Mouse (Mus musculus) liver, adult (tissue): ENCODE results near the gene Tmem92.

Source experiments
- GATA4 ChIP-seq: IDR thresholded peaks from 2 replicates; pipeline ENCODE4 v1.6.1; 2014; ENCODE audit warnings: mild to moderate bottlenecking, low read length; ENCODE audit not compliant: insufficient replicate concordance

The Tmem92 gene

DNA sequence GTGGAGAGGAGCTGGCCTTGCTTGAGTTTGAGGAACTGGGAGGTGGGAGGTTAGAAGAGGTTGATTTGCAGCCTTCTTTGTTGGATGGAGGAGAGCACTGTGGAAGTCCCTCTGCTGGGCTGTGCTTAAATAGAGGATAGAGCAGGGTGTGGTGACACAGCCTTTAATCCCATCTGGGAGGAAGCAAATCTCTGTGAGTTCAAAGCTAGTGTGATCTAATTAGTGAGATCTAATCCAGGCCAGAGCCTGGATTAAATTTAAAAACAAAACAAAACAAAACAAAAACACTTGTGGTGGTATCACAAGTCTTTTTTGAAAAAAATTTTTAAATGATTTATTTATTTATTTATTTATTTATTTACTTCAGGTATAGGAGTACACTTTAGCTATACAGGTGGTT is at the start of gene Tmem92:
Gene Tmem92, minus strand, starts transcription at position 101 of the 400 bp plus-strand sequence.
- no peak for TF ChIP-seq GATA4

DNA sequence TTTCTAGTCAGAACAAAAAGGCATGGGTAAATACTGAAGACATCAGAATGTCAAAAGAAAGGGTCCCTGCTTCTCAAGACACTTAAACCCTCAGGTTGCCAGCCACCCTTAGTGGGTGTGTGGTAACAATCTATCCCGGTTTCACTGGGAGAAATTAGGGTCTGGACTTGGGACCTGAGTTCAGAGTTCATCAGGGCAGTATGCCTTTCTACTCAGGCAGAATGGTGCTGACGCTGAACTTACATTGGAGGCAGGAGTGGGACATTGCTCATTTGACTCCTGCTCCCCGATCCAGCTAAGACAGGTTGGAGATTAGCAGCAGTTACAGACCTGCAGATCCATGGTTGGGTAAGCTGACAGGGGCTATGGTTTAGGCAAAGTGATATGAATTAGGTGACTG is 46.5 kb upstream of the Tmem92 start:
- no peak for TF ChIP-seq GATA4

DNA sequence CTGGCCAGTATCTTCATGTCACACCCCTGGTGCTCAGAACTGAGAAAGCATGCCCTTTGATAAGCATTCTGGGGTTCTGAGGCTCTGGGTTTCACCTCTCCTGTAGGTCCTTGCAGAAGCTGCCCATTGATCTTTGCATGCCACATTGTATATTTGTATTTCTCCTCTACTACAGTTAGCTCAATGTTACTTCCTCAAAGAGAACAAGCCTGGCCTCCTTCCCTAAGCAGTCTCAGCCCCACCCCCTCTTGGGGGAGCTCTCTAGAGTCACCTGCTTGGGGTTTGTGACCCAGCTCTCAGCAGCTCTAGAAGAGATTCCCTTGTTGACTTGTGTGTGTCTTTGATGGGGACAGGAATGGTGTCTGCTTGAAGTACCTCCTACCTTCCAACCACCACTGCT is 9.2 kb upstream of the Tmem92 start:
- TF ChIP-seq GATA4, result no peak

DNA sequence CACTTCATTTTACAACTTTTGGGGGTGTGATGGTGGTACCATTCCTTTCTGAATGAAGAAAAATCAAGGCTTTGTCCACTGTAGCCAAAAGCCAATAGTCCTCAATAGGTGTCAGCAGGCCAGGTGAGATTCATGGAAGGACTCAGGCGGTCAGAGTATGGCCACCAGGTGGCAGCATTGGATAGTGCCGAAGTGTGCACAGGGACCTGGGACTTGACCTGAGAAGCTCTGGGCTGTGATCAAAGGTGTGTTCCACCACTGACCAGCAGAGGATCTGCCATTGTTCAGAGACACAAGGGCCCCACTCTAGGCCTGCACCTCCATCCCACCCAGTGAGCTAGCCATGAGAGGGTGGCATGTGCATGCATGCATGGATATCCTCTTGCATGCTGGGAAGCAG is 2.7 kb upstream of the Tmem92 start:
- TF ChIP-seq GATA4, result no peak

DNA sequence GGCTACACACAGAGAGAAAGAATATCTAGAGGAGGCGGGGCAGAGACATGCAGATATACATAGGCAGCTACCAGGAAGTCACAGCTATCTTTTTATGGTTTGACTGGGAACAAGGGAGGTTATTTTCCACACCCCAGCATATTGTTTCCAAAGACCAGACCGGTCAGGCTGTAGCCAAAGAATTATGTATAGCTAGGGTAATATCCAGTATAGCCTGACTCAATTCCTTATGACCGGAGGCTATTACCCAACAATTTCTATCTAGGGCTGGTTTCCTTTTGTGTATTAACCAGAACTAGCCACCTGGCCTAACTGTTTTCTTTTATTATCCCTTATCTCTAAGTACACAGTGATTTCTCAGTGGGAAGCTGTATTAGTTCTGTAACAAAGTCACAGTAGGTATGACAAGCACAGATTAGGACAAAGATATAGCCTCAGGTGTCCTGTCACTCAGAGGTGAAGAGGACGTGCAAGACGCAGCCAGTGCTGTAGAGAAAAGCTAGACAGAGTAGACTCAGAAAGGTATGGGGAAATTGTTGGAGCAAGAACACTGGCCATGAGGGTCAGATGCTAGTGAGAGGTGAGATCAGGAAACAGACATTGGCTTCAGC is 7.5 kb downstream of the Tmem92 start:
- TF ChIP-seq GATA4, result no peak

DNA sequence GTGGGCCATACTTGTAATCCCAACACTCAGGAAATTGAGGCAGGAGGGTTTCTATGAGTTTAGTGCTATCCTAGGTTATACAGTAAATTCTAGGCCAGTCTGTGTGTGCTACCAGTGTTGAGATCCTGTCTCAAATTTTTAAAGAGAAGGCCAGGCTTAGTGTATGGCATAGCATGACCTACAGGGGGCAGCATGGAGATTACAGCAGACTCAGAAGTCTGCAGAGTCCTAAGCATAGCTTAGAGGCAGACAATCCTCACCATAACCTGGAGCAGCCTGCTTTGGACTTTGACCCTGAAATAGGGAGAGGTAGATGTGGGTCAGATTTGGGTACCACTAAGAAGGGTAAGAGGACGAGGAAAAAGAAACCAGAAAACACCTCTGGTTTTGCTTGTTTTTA is 8.7 kb downstream of the Tmem92 start:
- no peak for TF ChIP-seq GATA4

- TF ChIP-seq GATA4, result no peak
Observed at GRCm38 (mm10) chr11:94772363-94773055, 10.0 kb downstream of the Tmem92 start.

DNA sequence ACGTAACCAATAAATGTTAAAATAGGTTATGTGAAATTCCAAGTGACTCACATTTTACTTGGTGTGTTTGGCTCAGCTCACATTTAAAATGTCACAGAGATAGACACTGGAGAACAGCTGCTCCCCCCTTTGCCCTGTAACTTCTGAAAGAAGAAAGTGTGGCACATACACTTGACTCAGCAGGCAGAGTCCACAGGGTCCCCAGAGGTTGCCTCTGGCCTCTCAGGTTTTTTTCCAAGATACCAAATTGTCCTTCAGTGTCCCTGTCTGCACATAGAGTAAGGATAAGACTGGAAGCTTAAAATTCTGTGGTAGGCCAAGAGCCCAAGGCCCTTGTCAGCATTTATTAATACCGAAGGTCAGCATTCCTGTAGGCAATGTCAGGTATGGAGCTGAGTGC is 15.3 kb downstream of the Tmem92 start:
- no peak for TF ChIP-seq GATA4

GRCm38 (mm10) chr11:94762775-94763174 is 19.7 kb downstream of the Tmem92 start:
- TF ChIP-seq GATA4, result no peak

- TF ChIP-seq GATA4, result no peak
Observed at GRCm38 (mm10) chr11:94762281-94762680, 20.2 kb downstream of the Tmem92 start.

DNA sequence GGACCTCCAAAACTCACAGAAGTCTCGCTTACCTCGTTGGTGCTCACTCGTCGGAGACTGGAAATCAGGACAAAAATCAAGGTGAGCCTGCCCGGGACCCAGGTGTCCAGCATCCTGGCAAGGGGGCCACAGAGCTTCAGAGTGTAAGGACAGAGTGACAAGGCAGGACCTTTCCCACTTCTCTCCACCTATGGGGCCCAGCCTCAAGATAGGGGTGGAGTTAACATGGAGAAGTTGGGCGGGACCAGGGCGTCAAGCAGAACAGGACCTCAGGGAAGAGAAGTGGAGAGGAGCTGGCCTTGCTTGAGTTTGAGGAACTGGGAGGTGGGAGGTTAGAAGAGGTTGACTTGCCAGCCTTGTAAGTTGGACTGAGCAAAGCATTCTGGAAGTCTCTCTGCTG is 21.7 kb downstream of the Tmem92 start:
- no peak for TF ChIP-seq GATA4

DNA sequence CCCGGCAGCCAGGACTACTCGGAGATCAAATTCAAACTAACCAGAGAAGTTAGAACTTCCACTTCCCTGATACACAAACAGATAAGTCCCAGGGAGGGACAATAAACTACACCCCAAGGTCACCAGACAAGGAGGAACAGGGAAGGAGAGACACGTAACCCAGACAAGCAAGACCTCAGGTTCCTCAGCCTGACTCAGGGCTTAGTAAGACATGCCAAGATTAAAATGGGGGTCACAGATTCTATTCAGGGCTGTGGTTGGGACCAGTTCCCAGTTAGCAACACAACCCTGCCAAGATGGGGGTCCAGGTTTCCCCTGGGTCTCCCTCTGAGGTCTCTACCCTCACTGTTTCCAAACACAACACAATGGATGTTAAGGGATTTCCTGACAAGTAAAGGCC is 22.1 kb downstream of the Tmem92 start:
- TF ChIP-seq GATA4, result no peak

GRCm38 (mm10) chr11:94759916-94760315 is 22.6 kb downstream of the Tmem92 start:
- no peak for TF ChIP-seq GATA4

DNA sequence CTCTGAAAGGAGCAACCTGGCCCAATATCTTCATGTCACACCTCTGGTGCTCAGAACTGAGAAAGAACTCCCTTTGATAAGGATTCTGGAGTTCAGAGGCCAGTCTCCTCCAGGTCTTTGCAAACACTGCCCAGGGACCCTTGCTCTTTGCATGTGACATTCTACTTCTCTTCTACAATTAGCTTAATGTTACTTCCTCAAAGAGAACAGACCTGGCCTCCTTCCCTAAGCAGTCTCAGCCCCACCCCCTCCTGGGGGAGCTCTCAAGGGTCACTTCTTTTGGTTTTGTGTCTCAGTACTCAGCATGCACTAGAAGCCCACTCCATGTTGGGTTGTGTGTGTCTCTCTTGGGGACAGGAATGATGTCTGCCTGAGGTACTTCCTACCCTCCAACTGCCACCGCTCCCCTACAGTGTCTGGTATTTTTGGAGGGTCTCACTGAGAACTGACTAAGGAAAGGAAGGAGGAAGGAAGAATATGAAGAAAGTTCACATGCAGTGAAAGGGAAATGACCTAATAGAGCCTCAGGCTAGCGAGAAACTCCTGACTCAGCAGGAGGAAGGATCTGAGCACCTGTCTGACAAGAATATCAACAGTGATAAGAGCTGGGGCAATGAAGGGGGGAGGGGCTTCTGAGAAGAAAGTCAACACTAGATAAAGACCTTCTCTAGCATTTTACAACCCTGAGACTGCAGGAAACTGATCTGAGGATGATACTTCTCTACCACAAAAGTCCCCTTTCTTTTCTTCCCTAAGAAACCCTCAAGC is 29.4 kb downstream of the Tmem92 start:
- TF ChIP-seq GATA4, result no peak

GRCm38 (mm10) chr11:94741732-94742272 is 40.7 kb downstream of the Tmem92 start, which contains the start of gene Cdc34b:
TSS of gene Cdc34b (plus strand) at chr11:94741782.
- no peak for TF ChIP-seq GATA4

GRCm38 (mm10) chr11:94735746-94736145 is 46.8 kb downstream of the Tmem92 start:
- no peak for TF ChIP-seq GATA4

DNA sequence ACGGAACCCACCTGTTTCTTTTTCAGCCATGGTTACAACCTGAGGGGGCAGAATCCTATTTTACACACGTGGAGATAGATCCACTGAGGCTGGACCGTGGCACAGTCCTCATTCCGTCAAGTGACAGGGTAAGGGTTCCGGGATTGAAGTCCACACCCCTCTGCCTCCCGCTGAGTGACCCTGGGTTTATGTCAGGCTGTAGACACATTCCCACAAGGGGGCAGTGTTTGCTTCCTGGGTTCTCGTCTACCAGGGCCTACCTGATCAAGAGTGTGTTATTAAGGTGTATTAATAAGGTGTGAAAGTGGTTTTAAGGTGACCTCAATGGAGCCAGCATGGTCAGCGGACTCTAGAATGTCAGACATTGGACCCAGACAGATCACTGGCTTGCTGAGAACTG is 49.7 kb downstream of the Tmem92 start:
- no peak for TF ChIP-seq GATA4

DNA sequence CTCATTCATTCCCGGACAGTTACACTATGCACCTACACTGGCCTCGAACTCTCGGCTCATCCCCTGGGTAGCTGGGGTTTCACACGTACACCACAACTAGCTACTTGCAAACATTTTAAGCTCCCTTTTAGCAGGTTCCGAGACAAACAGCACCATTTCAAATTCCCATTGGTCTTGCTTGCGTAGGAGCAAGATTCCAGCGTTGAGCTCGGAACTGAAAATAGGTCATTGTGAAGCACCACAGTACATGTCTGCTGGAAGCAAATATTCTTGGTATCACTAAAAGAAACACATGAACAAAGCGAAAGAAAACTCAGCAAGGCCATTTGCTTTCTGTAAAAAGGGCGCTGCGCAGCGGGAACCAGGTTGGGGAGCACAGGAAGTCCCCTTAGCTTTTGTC is 51.3 kb downstream of the Tmem92 start:
- no peak for TF ChIP-seq GATA4
